Mouse (Mus musculus): ENCODE data around the gene Gpsm2. TPM values are rescaled to one million over a fixed set of nuclear protein-coding genes. Genes with fewer than 3 reads are reported as not detected.
A peak's percentile ranks its signal among the peaks of the same experiment; 100 is the strongest.

Gpsm2 gene
- 25.0 and 27.6 TPM in 2 replicates for polyA plus RNA-seq (2015; fragmentation: Nextera tagmentation; extraction: Ambion mirVana)

- WGBS = 3% methylated on average over 52 of the region's 53 CpGs
- Histone ChIP-seq H3K9me3 (replicated peaks) (no peaks in the 10 kb centered on the region), H3K9ac (peak within 1 kb of the TSS; percentile 84), H3K27ac (peak within 1 kb of the TSS; percentile 85), H3K4me1 (replicated peaks) (peaks cover 17% of the 10 kb centered on the region), H3K4me2 (peak within 1 kb of the TSS; percentile 76), H3K4me3 (peak within 1 kb of the TSS; percentile 73), H3K27me3 (no peaks in the 10 kb centered on the region), H3K36me3 (no peaks in the 10 kb centered on the region)
- peak; percentile 99 for ATAC-seq (replicated peaks; ENCODE audit: insufficient number of reproducible peaks, insufficient read depth, low FRiP score, low read depth)
These were observed at the start of gene Gpsm2 for GRCm38 (mm10) chr3:108722036-108722872. Gene Gpsm2 (minus strand): TSS chr3:108722309.

- Histone ChIP-seq H3K27ac (peak overlapping the region; percentile 60; the same call in 1 of the 2 replicates), H3K9me3 (replicated peaks) (no peaks in the 10 kb centered on the region)
These were observed 48.7 kb upstream of the Gpsm2 start for GRCm38 (mm10) chr3:108770725-108771368.

GRCm38 (mm10) chr3:108769547-108769946, 47.4 kb upstream of the Gpsm2 start:
- Histone ChIP-seq H3K27me3 (0 out of 2 replicates have a peak, but pooled peaks cover 5% of the 10 kb centered on the region), H3K36me3 (no peaks in the 10 kb centered on the region), H3K27ac (no peak overlapping the region), H3K4me3 (no peak overlapping the region), H3K4me2 (no peak overlapping the region), H3K4me1 (replicated peaks) (peaks cover 6% of the 10 kb centered on the region; the same call in 1 of the 2 replicates), H3K9me3 (replicated peaks) (no peaks in the 10 kb centered on the region), H3K9ac (no peak overlapping the region)
- WGBS = 65% methylated on average over 6 of the region's 6 CpGs
- no peak for ATAC-seq (replicated peaks; ENCODE audit: insufficient number of reproducible peaks, insufficient read depth, low FRiP score, low read depth)

More at GRCm38 (mm10) chr3:108770725-108771368, 48.7 kb upstream of the Gpsm2 start:
- 27% methylated on average over 6 of the region's 6 CpGs for WGBS
- H3K4me3 ChIP-seq = no peak overlapping the region
- H3K9ac ChIP-seq = no peak overlapping the region
- no peak overlapping the region for H3K4me2 ChIP-seq
- H3K4me1 ChIP-seq (replicated peaks) = peaks cover 6% of the 10 kb centered on the region; the same call in 1 of the 2 replicates
- peak; percentile 59; the same call in 1 of the 2 replicates for ATAC-seq (replicated peaks; ENCODE audit: insufficient number of reproducible peaks, insufficient read depth, low FRiP score, low read depth)
- H3K36me3 ChIP-seq = no peaks in the 10 kb centered on the region
- H3K27me3 ChIP-seq = 0 out of 2 replicates have a peak, but pooled peaks cover 9% of the 10 kb centered on the region

GRCm38 (mm10) chr3:108767416-108767815, 45.3 kb upstream of the Gpsm2 start:
- no peak for ATAC-seq (replicated peaks; ENCODE audit: insufficient number of reproducible peaks, insufficient read depth, low FRiP score, low read depth)
- peaks cover 9% of the 10 kb centered on the region; the same call in 1 of the 2 replicates for H3K4me1 ChIP-seq (replicated peaks)

GRCm38 (mm10) chr3:108766943-108767342, 44.8 kb upstream of the Gpsm2 start:
- H3K4me2 ChIP-seq = no peak overlapping the region
- peaks cover 9% of the 10 kb centered on the region; the same call in 1 of the 2 replicates for H3K4me1 ChIP-seq (replicated peaks)
- no peak overlapping the region for H3K9ac ChIP-seq
- no peak overlapping the region for H3K27ac ChIP-seq
- no peaks in the 10 kb centered on the region for H3K9me3 ChIP-seq (replicated peaks)
- 73% methylated on average over 7 of the region's 7 CpGs for WGBS
- H3K27me3 ChIP-seq = 0 out of 2 replicates have a peak, but pooled peaks cover 14% of the 10 kb centered on the region
- H3K36me3 ChIP-seq = no peaks in the 10 kb centered on the region
- H3K4me3 ChIP-seq = no peak overlapping the region
- ATAC-seq (replicated peaks; ENCODE audit: insufficient number of reproducible peaks, insufficient read depth, low FRiP score, low read depth) = no peak

More at GRCm38 (mm10) chr3:108767416-108767815, 45.3 kb upstream of the Gpsm2 start:
- Histone ChIP-seq H3K9ac (no peak overlapping the region), H3K27ac (no peak overlapping the region), H3K27me3 (0 out of 2 replicates have a peak, but pooled peaks cover 15% of the 10 kb centered on the region), H3K4me2 (no peak overlapping the region), H3K4me3 (no peak overlapping the region), H3K9me3 (replicated peaks) (no peaks in the 10 kb centered on the region), H3K36me3 (no peaks in the 10 kb centered on the region)
- 51% methylated on average over 10 of the region's 10 CpGs for WGBS

GRCm38 (mm10) chr3:108765476-108765875, 43.4 kb upstream of the Gpsm2 start:
- Histone ChIP-seq H3K27ac (no peak overlapping the region), H3K27me3 (0 out of 2 replicates have a peak, but pooled peaks cover 15% of the 10 kb centered on the region), H3K36me3 (no peaks in the 10 kb centered on the region), H3K4me1 (replicated peaks) (0 out of 2 replicates have a peak, but pooled peaks cover 4% of the 10 kb centered on the region), H3K4me2 (no peak overlapping the region), H3K4me3 (no peak overlapping the region), H3K9me3 (replicated peaks) (no peaks in the 10 kb centered on the region), H3K9ac (no peak overlapping the region)
- WGBS = 79% methylated on average over 7 of the region's 7 CpGs
- ATAC-seq (replicated peaks; ENCODE audit: insufficient number of reproducible peaks, insufficient read depth, low FRiP score, low read depth) = no peak

- 42% methylated on average over 7 of the region's 7 CpGs for WGBS
- H3K9ac ChIP-seq = no peak overlapping the region
- H3K27ac ChIP-seq = no peak overlapping the region
- H3K27me3 ChIP-seq = 0 out of 2 replicates have a peak, but pooled peaks cover 15% of the 10 kb centered on the region
- H3K4me2 ChIP-seq = no peak overlapping the region
- no peaks in the 10 kb centered on the region for H3K9me3 ChIP-seq (replicated peaks)
- H3K4me3 ChIP-seq = no peak overlapping the region
- H3K36me3 ChIP-seq = no peaks in the 10 kb centered on the region
- H3K4me1 ChIP-seq (replicated peaks) = 0 out of 2 replicates have a peak, but pooled peaks cover 3% of the 10 kb centered on the region
- no peak for ATAC-seq (replicated peaks; ENCODE audit: insufficient number of reproducible peaks, insufficient read depth, low FRiP score, low read depth)
These were observed 42.9 kb upstream of the Gpsm2 start for GRCm38 (mm10) chr3:108764976-108765375.

- H3K4me2 ChIP-seq = no peak overlapping the region
- H3K36me3 ChIP-seq = no peaks in the 10 kb centered on the region
- no peak for ATAC-seq (replicated peaks; ENCODE audit: insufficient number of reproducible peaks, insufficient read depth, low FRiP score, low read depth)
- H3K4me3 ChIP-seq = no peak overlapping the region
- H3K4me1 ChIP-seq (replicated peaks) = 0 out of 2 replicates have a peak, but pooled peaks cover 3% of the 10 kb centered on the region
- 0 out of 2 replicates have a peak, but pooled peaks cover 19% of the 10 kb centered on the region for H3K27me3 ChIP-seq
- WGBS = 72% methylated on average over 2 of the region's 2 CpGs
- no peak overlapping the region for H3K27ac ChIP-seq
- H3K9me3 ChIP-seq (replicated peaks) = no peaks in the 10 kb centered on the region
- no peak overlapping the region for H3K9ac ChIP-seq
These were observed 41.6 kb upstream of the Gpsm2 start for GRCm38 (mm10) chr3:108763691-108764090.

GRCm38 (mm10) chr3:108762597-108763111, 40.5 kb upstream of the Gpsm2 start:
- Histone ChIP-seq H3K9ac (no peak overlapping the region), H3K4me2 (no peak overlapping the region), H3K36me3 (no peaks in the 10 kb centered on the region), H3K27ac (no peak overlapping the region), H3K9me3 (replicated peaks) (no peaks in the 10 kb centered on the region), H3K27me3 (0 out of 2 replicates have a peak, but pooled peaks cover 19% of the 10 kb centered on the region), H3K4me3 (no peak overlapping the region), H3K4me1 (replicated peaks) (0 out of 2 replicates have a peak, but pooled peaks cover 3% of the 10 kb centered on the region)
- ATAC-seq (replicated peaks; ENCODE audit: insufficient number of reproducible peaks, insufficient read depth, low FRiP score, low read depth) = no peak; the same call in 1 of the 2 replicates
- 58% methylated on average over 7 of the region's 7 CpGs for WGBS

- 0 out of 2 replicates have a peak, but pooled peaks cover 22% of the 10 kb centered on the region for H3K27me3 ChIP-seq
- H3K36me3 ChIP-seq = no peaks in the 10 kb centered on the region
- H3K9ac ChIP-seq = no peak overlapping the region
- H3K4me3 ChIP-seq = no peak overlapping the region
- H3K4me2 ChIP-seq = no peak overlapping the region
- WGBS = 74% methylated on average over 11 of the region's 11 CpGs
- peak overlapping the region; percentile 27; the same call in 1 of the 2 replicates for H3K27ac ChIP-seq
- H3K9me3 ChIP-seq (replicated peaks) = no peaks in the 10 kb centered on the region
- no peak for ATAC-seq (replicated peaks; ENCODE audit: insufficient number of reproducible peaks, insufficient read depth, low FRiP score, low read depth)
- 0 out of 2 replicates have a peak, but pooled peaks cover 3% of the 10 kb centered on the region for H3K4me1 ChIP-seq (replicated peaks)
These were observed 37.7 kb upstream of the Gpsm2 start for GRCm38 (mm10) chr3:108759566-108760420.
